Mouse (Mus musculus) E14TG2a.4 (cell line): ENCODE measurements around the gene Klhdc8b.

Experiments used
- H3K27me3 ChIP-seq: 2 replicates; pipeline ENCODE4 v1.6.1; 2014; ENCODE audit warnings: low read length, control low read depth; ENCODE audit not compliant: insufficient read depth
- H3K36me3 ChIP-seq: 2 replicates; pipeline ENCODE4 v1.6.1; 2014; ENCODE audit warnings: low read length, control low read depth; ENCODE audit not compliant: insufficient read depth
- H3K4me1 ChIP-seq: replicated peaks from 2 replicates; pipeline ENCODE4 v1.6.1; 2014; ENCODE audit warnings: low read depth, low read length, control low read depth
- H3K4me3 ChIP-seq: replicated peaks from 2 replicates; pipeline ENCODE4 v1.5.1; 2014; ENCODE audit warnings: mild to moderate bottlenecking, low read length
- H3K9me3 ChIP-seq: 2 replicates; pipeline ENCODE4 v1.6.1; 2014; ENCODE audit warnings: low read length, control low read depth
- CTCF ChIP-seq: conservative IDR thresholded peaks from 2 replicates; pipeline ENCODE4 v1.5.1; 2014; ENCODE audit warnings: low read length
- NANOG ChIP-seq: IDR thresholded peaks from 2 replicates; pipeline ENCODE4 v1.6.1; 2014; ENCODE audit warnings: borderline replicate concordance, low read length, mixed read lengths
- POU5F1 ChIP-seq: IDR thresholded peaks from 2 replicates; pipeline ENCODE4 v1.6.1; 2014; ENCODE audit warnings: low read length, borderline replicate concordance

Klhdc8b gene

GRCm38 (mm10) chr9:108459939-108460318, 1.5 kb downstream of the Klhdc8b start:
- H3K4me3 ChIP-seq: peak overlapping the region; percentile 97
- no peak for TF ChIP-seq POU5F1
- no peak for TF ChIP-seq CTCF
- no peak for TF ChIP-seq NANOG
- no peaks in the 10 kb centered on the region for H3K9me3 ChIP-seq
- H3K4me1 ChIP-seq: peaks cover 78% of the 10 kb centered on the region
- peaks cover 32% of the 10 kb centered on the region for H3K36me3 ChIP-seq
- no peaks in the 10 kb centered on the region for H3K27me3 ChIP-seq

GRCm38 (mm10) chr9:108456953-108457352, 4.4 kb downstream of the Klhdc8b start:
- no peaks in the 10 kb centered on the region for H3K9me3 ChIP-seq
- peaks cover 5% of the 10 kb centered on the region; the same call in 1 of the 2 replicates for H3K36me3 ChIP-seq
- H3K27me3 ChIP-seq: peaks cover 5% of the 10 kb centered on the region
- TF ChIP-seq NANOG: no peak
- no peak for TF ChIP-seq CTCF
- no peak for TF ChIP-seq POU5F1
- H3K4me1 ChIP-seq: peaks cover 60% of the 10 kb centered on the region
- no peak overlapping the region for H3K4me3 ChIP-seq

- TF ChIP-seq CTCF: no peak
- no peak for TF ChIP-seq NANOG
- no peak for TF ChIP-seq POU5F1
- H3K36me3 ChIP-seq: no peaks in the 10 kb centered on the region
- peaks cover 15% of the 10 kb centered on the region for H3K27me3 ChIP-seq
- H3K9me3 ChIP-seq: no peaks in the 10 kb centered on the region
- H3K4me3 ChIP-seq: no peak overlapping the region
- H3K4me1 ChIP-seq: peaks cover 61% of the 10 kb centered on the region
These were observed 5.4 kb downstream of the Klhdc8b start for GRCm38 (mm10) chr9:108455747-108456571.

- Histone ChIP-seq H3K4me3 (no peak overlapping the region), H3K4me1 (peaks cover 67% of the 10 kb centered on the region), H3K27me3 (peaks cover 18% of the 10 kb centered on the region), H3K9me3 (no peaks in the 10 kb centered on the region), H3K36me3 (no peaks in the 10 kb centered on the region)
- TF ChIP-seq CTCF (no peak), NANOG (no peak)
These were observed 7.0 kb downstream of the Klhdc8b start for GRCm38 (mm10) chr9:108454429-108454828.

GRCm38 (mm10) chr9:108453458-108453857, 7.9 kb downstream of the Klhdc8b start:
- Histone ChIP-seq H3K36me3 (no peaks in the 10 kb centered on the region), H3K4me1 (peaks cover 74% of the 10 kb centered on the region), H3K4me3 (no peak overlapping the region), H3K9me3 (no peaks in the 10 kb centered on the region), H3K27me3 (peaks cover 18% of the 10 kb centered on the region)
- no peak for TF ChIP-seq CTCF

- TF ChIP-seq CTCF (no peak), POU5F1 (no peak)
- H3K4me3 ChIP-seq: no peak overlapping the region
- H3K4me1 ChIP-seq: peaks cover 79% of the 10 kb centered on the region
- H3K36me3 ChIP-seq: no peaks in the 10 kb centered on the region
- H3K27me3 ChIP-seq: peaks cover 18% of the 10 kb centered on the region
- no peaks in the 10 kb centered on the region for H3K9me3 ChIP-seq
These were observed 8.5 kb downstream of the Klhdc8b start for GRCm38 (mm10) chr9:108452911-108453310.

GRCm38 (mm10) chr9:108452291-108452906, 9.0 kb downstream of the Klhdc8b start:
- Histone ChIP-seq H3K36me3 (no peaks in the 10 kb centered on the region), H3K27me3 (peaks cover 20% of the 10 kb centered on the region), H3K4me1 (peaks cover 76% of the 10 kb centered on the region), H3K4me3 (peak overlapping the region; percentile 83), H3K9me3 (no peaks in the 10 kb centered on the region)
- TF ChIP-seq NANOG (no peak), CTCF (peak; percentile 95)

- Histone ChIP-seq H3K36me3 (no peaks in the 10 kb centered on the region), H3K9me3 (no peaks in the 10 kb centered on the region)
- TF ChIP-seq POU5F1 (no peak), NANOG (no peak), CTCF (no peak)
These were observed 9.7 kb downstream of the Klhdc8b start for GRCm38 (mm10) chr9:108451519-108452160.

GRCm38 (mm10) chr9:108451170-108451493, 10.2 kb downstream of the Klhdc8b start:
- TF ChIP-seq POU5F1: no peak
- TF ChIP-seq CTCF: no peak
- TF ChIP-seq NANOG: no peak
- H3K36me3 ChIP-seq: no peaks in the 10 kb centered on the region

More at GRCm38 (mm10) chr9:108451519-108452160, 9.7 kb downstream of the Klhdc8b start:
- peaks cover 69% of the 10 kb centered on the region for H3K4me1 ChIP-seq
- H3K4me3 ChIP-seq: peak overlapping the region; percentile 83
- peaks cover 20% of the 10 kb centered on the region for H3K27me3 ChIP-seq

More at GRCm38 (mm10) chr9:108451170-108451493, 10.2 kb downstream of the Klhdc8b start:
- Histone ChIP-seq H3K4me1 (peaks cover 64% of the 10 kb centered on the region), H3K9me3 (no peaks in the 10 kb centered on the region), H3K27me3 (peaks cover 20% of the 10 kb centered on the region), H3K4me3 (no peak overlapping the region)
